Mouse (Mus musculus) heart, embryonic 13.5 days (tissue): Measurements from ENCODE around the gene Tcp10a. TPM values are rescaled to one million over a fixed set of nuclear protein-coding genes. Genes with fewer than 3 reads are reported as not detected.
"Not testable (repeated sequence)": the region's sequence is repeated elsewhere in the genome, so short reads cannot be mapped to it uniquely, and the experiment has no call there.

ENCODE experiments used
- ATAC-seq: fragments of 200-750 bp; cut with Nextera tagmentation; 2 replicates; pipeline ENCODE4 v1.8.0; 2017; ENCODE audit warnings: moderate TSS enrichment; ENCODE audit not compliant: insufficient number of reproducible peaks, low FRiP score, low TSS enrichment; ENCODE audit errors: extremely low read depth
- H3K27ac ChIP-seq: fragments of 300-500 bp; sonication (generic); replicated peaks from 2 replicates; pipeline ENCODE4 v1.5.1; 2015; ENCODE audit warnings: moderate library complexity, mild to moderate bottlenecking, inconsistent platforms
- H3K27me3 ChIP-seq: fragments of 300-500 bp; sonication (generic); replicated peaks from 2 replicates; pipeline ENCODE4 v1.6.1; 2015; ENCODE audit warnings: mild to moderate bottlenecking, inconsistent platforms
- H3K36me3 ChIP-seq: fragments of 300-500 bp; sonication (generic); 2 replicates; pipeline ENCODE4 v1.6.1; 2015; ENCODE audit warnings: mild to moderate bottlenecking, inconsistent platforms
- H3K4me1 ChIP-seq: fragments of 300-500 bp; sonication (generic); 2 replicates; pipeline ENCODE4 v1.6.1; 2015; ENCODE audit warnings: inconsistent platforms
- H3K4me2 ChIP-seq: fragments of 300-500 bp; sonication (generic); 2 replicates; pipeline ENCODE4 v1.6.1; 2015; ENCODE audit warnings: inconsistent platforms, mild to moderate bottlenecking, moderate library complexity
- H3K4me3 ChIP-seq: fragments of 300-500 bp; sonication (generic); 2 replicates; pipeline ENCODE4 v1.5.1; 2015; ENCODE audit warnings: moderate library complexity, mild to moderate bottlenecking, inconsistent platforms
- H3K9ac ChIP-seq: fragments of 300-500 bp; sonication (generic); 2 replicates; pipeline ENCODE4 v1.6.1; 2015; ENCODE audit warnings: inconsistent platforms, mild to moderate bottlenecking, moderate library complexity
- H3K9me3 ChIP-seq: fragments of 300-500 bp; sonication (generic); 2 replicates; pipeline ENCODE4 v1.6.1; 2016; ENCODE audit warnings: inconsistent platforms
- WGBS: fragments of 180-500 bp; shearing (Covaris S2); methylation state at CpG from one replicate; pipeline ENCODE4 v1.1.7; 2015; ENCODE audit warnings: mixed read lengths; 5-methylcytosine and 5-hydroxymethylcytosine counted together
- polyA plus RNA-seq: library from polyadenylated mRNA; unstranded; fragments of >200 nt; fragmentation: Nextera tagmentation; extraction: Ambion mirVana; gene quantifications from 2 replicates; pipeline ENCODE4 v1.2.1, GENCODE M21; 2015

Gene Tcp10a
- polyA plus RNA-seq, 1 experiment from 2014 or later: 0.13 TPM

DNA sequence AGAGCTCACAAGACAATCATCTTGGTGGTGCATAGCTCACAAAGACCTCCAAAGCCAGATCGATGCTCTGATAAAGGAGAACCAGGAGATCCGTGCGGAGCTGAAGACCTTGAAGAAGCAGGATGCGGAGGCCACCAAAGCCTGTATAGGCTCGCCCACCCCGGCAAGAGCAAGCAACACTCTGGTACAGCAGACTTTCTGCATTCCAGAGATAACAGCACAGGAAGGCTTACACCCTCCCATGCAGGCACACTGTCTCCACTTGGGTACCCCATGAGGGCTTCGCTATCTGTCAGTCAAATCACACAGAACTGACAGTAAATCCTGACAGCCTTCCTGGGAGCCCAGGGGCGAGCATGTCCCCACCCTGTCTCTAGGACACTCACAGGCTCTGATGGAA, 2.0 kb downstream of the Tcp10a start:
- not testable (repeated sequence) for H3K9me3 ChIP-seq, H3K4me3 ChIP-seq, H3K27ac ChIP-seq, H3K27me3 ChIP-seq, H3K36me3 ChIP-seq, H3K9ac ChIP-seq, H3K4me2 ChIP-seq, ATAC-seq, H3K4me1 ChIP-seq
- whole genome bisulfite sequencing: 20% methylated on average over 7 of the region's 8 CpGs

DNA sequence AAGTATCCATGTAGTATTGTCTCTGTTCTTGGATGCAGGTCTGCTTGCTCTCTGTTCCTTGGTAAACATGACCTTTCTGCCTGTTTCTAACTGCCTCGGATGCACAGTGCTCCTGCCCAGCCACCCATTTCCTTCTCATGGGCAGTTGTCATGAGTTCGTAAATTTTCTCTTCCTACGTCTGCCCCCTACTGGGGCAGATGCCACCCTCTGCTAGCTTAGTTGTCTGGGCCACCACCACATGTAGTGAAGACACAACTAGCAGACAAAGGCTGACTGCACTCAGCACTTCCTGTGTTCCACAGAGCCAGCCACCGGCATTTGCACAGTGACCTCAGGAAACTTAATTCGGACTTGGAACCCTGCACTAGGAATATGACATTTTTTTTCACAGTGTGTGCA, 8.3 kb downstream of the Tcp10a start:
- H3K27ac ChIP-seq, H3K9me3 ChIP-seq, H3K4me3 ChIP-seq, ATAC-seq, H3K4me2 ChIP-seq, H3K4me1 ChIP-seq, H3K27me3 ChIP-seq, H3K9ac ChIP-seq, H3K36me3 ChIP-seq: not testable (repeated sequence)
- 82% methylated on average over 3 of the region's 5 CpGs for WGBS

DNA sequence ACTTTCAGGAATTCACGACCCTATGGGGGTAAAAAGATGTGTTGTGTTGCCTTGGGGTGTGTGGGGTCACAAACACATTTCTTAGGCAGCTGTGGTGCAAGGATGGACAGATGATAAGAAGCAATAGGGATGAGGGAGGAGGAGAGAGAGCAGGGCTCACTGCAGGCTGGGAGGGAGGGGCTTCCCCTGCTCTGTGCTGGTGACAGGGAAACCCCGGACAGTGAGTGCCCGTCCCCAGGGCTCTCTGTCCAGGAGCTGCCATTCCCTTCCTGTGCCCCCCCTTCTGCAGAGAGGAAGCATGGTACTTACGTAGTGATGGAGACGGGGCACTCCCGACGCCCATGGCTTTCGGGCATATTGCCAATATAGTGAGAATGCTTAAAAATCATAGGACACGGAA, 12.9 kb downstream of the Tcp10a start:
- 55% methylated on average over 7 of the region's 9 CpGs for WGBS
- H3K9ac ChIP-seq, H3K4me2 ChIP-seq, H3K36me3 ChIP-seq, ATAC-seq, H3K27me3 ChIP-seq, H3K4me1 ChIP-seq, H3K9me3 ChIP-seq, H3K27ac ChIP-seq, H3K4me3 ChIP-seq: not testable (repeated sequence)

DNA sequence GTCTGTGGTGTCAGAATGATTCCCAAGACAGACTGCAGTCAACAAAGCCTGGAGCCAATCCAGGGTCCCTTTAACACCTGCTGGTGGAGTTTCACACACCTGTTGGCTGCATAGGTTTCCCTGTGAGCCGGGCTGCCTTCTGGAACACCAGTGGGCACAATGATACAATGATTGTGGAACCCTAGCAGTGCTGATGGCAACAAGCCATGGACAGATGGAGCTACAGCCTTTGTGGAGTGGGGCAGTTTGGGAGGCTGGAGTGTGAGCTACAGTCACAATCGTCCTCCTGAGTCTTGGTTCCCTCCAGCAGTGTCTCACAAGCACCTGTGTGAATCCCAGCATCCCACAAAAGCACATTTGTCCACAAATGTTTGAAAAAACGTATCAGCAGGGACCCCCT, 24.3 kb downstream of the Tcp10a start:
- not testable (repeated sequence) for ATAC-seq, H3K36me3 ChIP-seq, H3K27ac ChIP-seq, H3K9ac ChIP-seq, H3K4me1 ChIP-seq, H3K9me3 ChIP-seq, H3K27me3 ChIP-seq, H3K4me3 ChIP-seq, H3K4me2 ChIP-seq
- WGBS: 45% methylated on average over 2 of the region's 3 CpGs

DNA sequence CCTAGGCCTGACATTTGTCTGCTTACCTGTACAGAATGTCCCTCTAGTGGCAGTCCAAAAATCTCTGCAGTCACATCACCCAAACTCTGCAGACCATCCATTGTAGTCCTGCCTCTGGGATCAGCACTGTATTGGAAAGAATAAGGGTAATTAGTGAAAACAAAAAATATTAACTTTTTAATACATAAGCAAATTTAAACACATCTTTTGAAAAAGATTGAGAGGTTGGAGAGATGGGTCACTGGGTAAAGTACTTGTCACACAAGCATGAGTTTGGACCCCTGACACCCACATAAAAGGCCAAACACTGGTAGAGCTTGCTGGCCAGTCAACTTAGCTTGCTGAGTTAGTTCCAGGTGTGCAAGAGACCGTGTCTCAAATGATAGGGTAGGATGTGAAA, 28.1 kb downstream of the Tcp10a start, which contains the start of gene Ttll2:
Ttll2 (minus strand) TSS at position 101 of the 400 bp plus-strand sequence.
- H3K9ac ChIP-seq, H3K27ac ChIP-seq, H3K4me2 ChIP-seq, H3K4me3 ChIP-seq, H3K9me3 ChIP-seq, H3K4me1 ChIP-seq, ATAC-seq, H3K36me3 ChIP-seq, H3K27me3 ChIP-seq: not testable (repeated sequence)
- 85% methylated on average over 1 of the region's 1 CpGs for WGBS

DNA sequence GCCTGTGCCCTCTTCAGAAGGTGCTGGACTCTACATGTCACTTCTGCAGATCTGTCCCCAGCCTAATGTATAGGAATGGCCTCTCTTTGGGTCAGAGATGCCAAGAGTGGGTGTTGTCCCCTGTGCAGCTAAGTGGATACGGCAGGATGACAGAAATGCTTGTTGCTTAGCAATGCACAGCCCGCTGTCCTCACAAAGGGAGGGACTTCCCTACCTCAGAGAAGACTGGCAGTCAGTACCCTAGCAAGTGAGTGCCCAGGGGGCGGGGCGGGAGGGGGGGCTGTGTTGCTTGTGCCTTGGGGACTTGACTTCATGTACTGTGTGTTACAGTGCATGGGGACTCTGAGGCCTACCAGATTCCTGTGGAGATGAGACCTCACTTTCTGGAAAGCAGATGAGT, 35.4 kb downstream of the Tcp10a start:
- ATAC-seq, H3K4me2 ChIP-seq, H3K9me3 ChIP-seq, H3K27me3 ChIP-seq, H3K4me1 ChIP-seq, H3K27ac ChIP-seq, H3K4me3 ChIP-seq, H3K36me3 ChIP-seq, H3K9ac ChIP-seq: not testable (repeated sequence)
- 63% methylated on average over 4 of the region's 4 CpGs for WGBS

DNA sequence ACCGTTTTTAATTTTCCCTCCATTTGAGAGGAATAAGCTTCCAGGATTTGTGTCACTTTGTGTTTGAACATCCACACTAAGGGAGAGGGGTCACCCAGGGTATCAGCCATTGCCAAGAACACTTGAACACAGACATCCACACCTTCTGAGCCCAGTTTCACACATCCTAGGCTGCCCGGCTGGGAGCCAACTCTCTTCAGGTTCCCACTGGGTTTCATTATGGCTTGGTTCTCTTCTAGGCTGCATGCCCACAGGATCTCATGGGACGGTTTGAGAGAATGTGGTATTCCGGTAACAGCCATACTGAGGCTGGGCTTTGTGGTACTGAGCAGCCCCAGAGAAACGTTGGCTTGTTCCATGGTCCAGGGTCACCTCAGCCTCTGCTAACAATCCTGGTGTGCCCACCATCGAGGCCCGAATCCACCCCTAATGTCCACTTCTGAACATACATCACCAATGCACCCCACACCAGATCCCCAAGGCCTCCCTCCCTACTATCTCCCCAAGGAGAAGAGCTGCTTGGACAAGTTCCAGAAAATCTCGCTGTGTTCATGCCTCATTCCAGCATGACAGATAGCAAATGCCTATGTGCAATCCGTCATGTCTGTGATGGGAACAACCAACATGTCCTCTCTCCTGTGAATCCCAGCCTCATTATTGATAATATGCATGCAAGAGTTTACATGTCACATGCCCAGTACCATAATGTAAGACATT, 36.5 kb downstream of the Tcp10a start:
- H3K4me2 ChIP-seq, H3K27ac ChIP-seq, H3K4me3 ChIP-seq, H3K9ac ChIP-seq, H3K4me1 ChIP-seq, H3K36me3 ChIP-seq, H3K9me3 ChIP-seq, ATAC-seq, H3K27me3 ChIP-seq: not testable (repeated sequence)
- 64% methylated on average over 9 of the region's 9 CpGs for WGBS

DNA sequence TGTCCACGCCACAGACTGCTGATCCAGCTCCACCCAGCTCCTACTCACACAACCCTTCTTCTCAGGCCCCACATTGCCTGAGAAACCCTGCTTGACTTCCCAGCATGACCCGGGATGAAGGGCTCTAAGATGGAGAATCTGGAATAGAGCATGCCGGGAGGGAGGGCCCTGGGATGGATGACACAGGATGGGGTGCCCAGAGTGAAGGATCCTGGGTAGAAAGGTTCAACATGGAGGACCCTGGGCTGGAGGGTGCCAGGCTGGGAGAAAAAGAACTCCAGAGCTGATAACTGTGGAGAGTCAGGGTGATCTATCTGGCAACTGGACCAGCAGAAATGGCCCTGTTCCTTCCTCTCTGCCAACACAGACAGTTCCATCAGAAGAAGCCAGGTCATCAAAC, 41.2 kb downstream of the Tcp10a start:
- ATAC-seq, H3K9me3 ChIP-seq, H3K27ac ChIP-seq, H3K36me3 ChIP-seq, H3K4me1 ChIP-seq, H3K9ac ChIP-seq, H3K4me2 ChIP-seq, H3K27me3 ChIP-seq, H3K4me3 ChIP-seq: not testable (repeated sequence)
- no CpG with 5 or more reads among the region's 3 CpGs for WGBS

DNA sequence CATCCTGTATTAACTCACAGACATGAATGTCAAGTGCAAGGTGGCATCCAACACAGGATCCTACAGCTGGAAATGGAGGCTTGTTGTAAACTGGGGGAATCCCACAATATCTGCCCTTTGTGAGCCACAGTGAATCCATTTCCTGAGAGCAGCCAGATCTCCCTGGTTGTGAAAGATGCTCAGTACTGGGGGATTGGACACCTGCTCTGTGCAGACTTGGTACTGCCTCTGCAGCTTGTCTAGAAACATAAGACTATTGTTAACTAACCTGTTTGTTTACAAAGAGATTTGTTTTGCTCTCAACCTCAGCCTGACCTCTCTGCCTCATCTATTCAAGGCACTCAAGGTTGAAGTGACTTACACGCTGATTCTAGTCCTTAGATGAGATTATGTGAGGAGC, 41.8 kb downstream of the Tcp10a start:
- H3K27me3 ChIP-seq, H3K9me3 ChIP-seq, H3K27ac ChIP-seq, H3K4me2 ChIP-seq, H3K4me3 ChIP-seq, H3K36me3 ChIP-seq, H3K4me1 ChIP-seq, H3K9ac ChIP-seq, ATAC-seq: not testable (repeated sequence)
- 40% methylated on average over 1 of the region's 1 CpGs for WGBS

DNA sequence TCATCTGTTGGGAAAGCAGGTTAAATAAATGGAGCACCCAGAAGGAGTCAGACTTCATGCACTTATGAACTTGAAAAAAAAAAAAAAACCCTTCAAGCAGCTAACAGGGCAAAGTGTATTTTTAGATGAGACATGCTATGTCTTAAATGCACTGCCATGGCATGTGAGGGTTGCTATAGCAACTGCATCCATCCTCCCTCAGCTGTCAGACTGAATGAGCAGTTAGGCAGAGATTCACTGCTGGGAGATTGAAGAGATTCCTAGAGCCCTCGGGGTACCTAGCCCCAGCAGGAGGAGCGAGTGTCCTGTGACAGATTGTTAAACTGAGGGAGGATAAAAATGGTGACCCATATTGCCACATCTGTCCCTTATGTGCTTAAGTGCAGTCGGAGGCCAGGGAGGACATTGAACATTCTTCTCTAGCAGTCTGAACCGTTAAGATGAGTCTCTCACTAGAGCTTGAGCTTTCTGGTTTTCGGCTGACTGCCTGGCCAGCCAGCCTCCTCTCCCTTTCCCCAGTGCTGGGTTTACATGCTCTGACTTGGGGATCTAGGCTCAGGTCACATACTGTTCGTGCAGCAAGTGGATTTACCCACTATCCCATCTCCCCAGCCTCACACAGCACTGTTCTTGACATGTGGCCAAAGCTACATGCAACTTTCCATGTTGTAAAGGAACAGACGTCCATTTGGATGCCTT, 42.4 kb downstream of the Tcp10a start:
- H3K9ac ChIP-seq, H3K27ac ChIP-seq, ATAC-seq, H3K27me3 ChIP-seq, H3K4me2 ChIP-seq, H3K4me3 ChIP-seq, H3K4me1 ChIP-seq, H3K9me3 ChIP-seq, H3K36me3 ChIP-seq: not testable (repeated sequence)
- 49% methylated on average over 5 of the region's 7 CpGs for WGBS

DNA sequence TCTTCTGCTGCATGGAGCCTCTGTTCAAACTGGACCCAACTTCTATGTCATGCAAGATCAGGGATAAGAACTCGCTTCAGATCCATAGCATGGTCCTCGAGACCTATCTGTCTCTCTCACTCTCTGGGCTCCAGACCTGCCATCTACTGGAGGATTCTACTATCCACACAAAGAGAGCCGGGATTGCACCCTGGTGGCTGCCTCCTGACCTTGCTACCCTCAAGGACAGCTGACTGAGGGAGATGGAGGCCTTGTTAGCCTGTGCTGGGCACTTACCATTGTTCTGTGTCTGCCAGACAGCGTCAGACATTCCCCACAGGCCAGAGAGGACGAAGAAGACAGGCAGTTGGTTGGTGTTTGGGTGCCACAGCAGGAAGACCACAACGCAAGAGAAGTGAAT, 45.0 kb downstream of the Tcp10a start:
- not testable (repeated sequence) for H3K9me3 ChIP-seq, H3K27me3 ChIP-seq, H3K4me2 ChIP-seq, H3K27ac ChIP-seq, H3K4me1 ChIP-seq, H3K9ac ChIP-seq, H3K36me3 ChIP-seq, ATAC-seq, H3K4me3 ChIP-seq
- 51% methylated on average over 6 of the region's 6 CpGs for WGBS

DNA sequence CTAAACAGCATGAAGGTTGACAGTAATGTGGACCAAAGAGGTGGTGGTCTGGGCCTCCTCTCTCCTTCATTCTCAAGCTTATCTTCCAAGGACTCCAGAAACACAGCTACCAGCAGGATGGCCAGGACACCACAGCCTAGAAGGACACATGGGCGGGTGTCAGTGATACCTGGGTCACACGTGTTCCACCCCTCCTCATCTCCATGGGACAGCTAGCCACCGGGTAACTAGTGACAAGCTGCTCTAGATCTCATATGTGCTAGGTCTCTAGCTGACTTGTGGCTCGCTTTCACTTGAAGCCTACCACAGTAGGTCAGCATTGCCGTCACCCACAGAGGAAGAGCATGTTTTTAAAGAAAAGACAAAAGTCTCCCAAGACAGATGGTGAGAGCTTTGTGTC, 47.4 kb downstream of the Tcp10a start, which contains the start of gene Gm49630:
Gm49630 (minus strand) TSS at position 101 of the 400 bp plus-strand sequence.
- not testable (repeated sequence) for H3K36me3 ChIP-seq, H3K9me3 ChIP-seq, H3K4me3 ChIP-seq, H3K4me1 ChIP-seq, H3K27ac ChIP-seq, H3K4me2 ChIP-seq, H3K9ac ChIP-seq, H3K27me3 ChIP-seq, ATAC-seq
- 61% methylated on average over 4 of the region's 5 CpGs for WGBS
